Mouse (Mus musculus) bone marrow macrophage, adult 2 months (primary cell): ENCODE measurements around the gene Raver1.

Experiments
- CTCF ChIP-seq: IDR thresholded peaks from 2 replicates; pipeline ENCODE4 v1.5.1; 2012; ENCODE audit warnings: low read depth, mild to moderate bottlenecking, low read length, moderate library complexity
- POLR2A ChIP-seq: IDR thresholded peaks from 2 replicates; pipeline ENCODE4 v1.6.1; 2012; ENCODE audit warnings: mild to moderate bottlenecking, low read depth, low read length, borderline replicate concordance

GRCm38 (mm10) chr9:21107607-21108237 lies 15.9 kb upstream of the Raver1 start:
- TF ChIP-seq CTCF (no peak), POLR2A (no peak)
